Mouse (Mus musculus) stomach, embryonic 16.5 days (tissue): ENCODE results near the gene H2-M3. TPM values are rescaled to one million over a fixed set of nuclear protein-coding genes. Genes with fewer than 3 reads are reported as not detected.
"Not testable (repeated sequence)": the region's sequence is repeated elsewhere in the genome, so short reads cannot be mapped to it uniquely, and the experiment has no call there.

Experiments used
- ATAC-seq: fragments of 200-750 bp; cut with Nextera tagmentation; 2 replicates; pipeline ENCODE4 v1.8.0; 2017; ENCODE audit warnings: moderate number of reproducible peaks, moderate TSS enrichment; ENCODE audit not compliant: insufficient read depth, low FRiP score
- H3K27ac ChIP-seq: fragments of 300-500 bp; sonication (generic); 2 replicates; pipeline ENCODE4 v1.5.1; 2014; ENCODE audit warnings: low read length
- H3K27me3 ChIP-seq: fragments of 300-500 bp; sonication (generic); 2 replicates; pipeline ENCODE4 v1.6.1; 2014; ENCODE audit warnings: low read length, control low read depth, mixed read lengths; ENCODE audit not compliant: control insufficient read depth, insufficient read depth
- H3K36me3 ChIP-seq: fragments of 300-500 bp; sonication (generic); 2 replicates; pipeline ENCODE4 v1.6.1; 2014; ENCODE audit warnings: low read length; ENCODE audit not compliant: control insufficient read depth, insufficient read depth
- H3K4me1 ChIP-seq: fragments of 300-500 bp; sonication (generic); 2 replicates; pipeline ENCODE4 v1.6.1; 2014; ENCODE audit warnings: low read length, control low read depth, mixed read lengths; ENCODE audit not compliant: control insufficient read depth, insufficient read depth
- H3K4me2 ChIP-seq: fragments of 300-500 bp; sonication (generic); 2 replicates; pipeline ENCODE4 v1.6.1; 2014; ENCODE audit warnings: low read depth, low read length, mixed read lengths
- H3K4me3 ChIP-seq: fragments of 300-500 bp; sonication (generic); replicated peaks from 2 replicates; pipeline ENCODE4 v1.5.1; 2014; ENCODE audit warnings: mild to moderate bottlenecking, low read length
- H3K9ac ChIP-seq: fragments of 300-500 bp; sonication (generic); 2 replicates; pipeline ENCODE4 v1.6.1; 2014; ENCODE audit warnings: low read length
- H3K9me3 ChIP-seq: fragments of 300-500 bp; sonication (generic); replicated peaks from 2 replicates; pipeline ENCODE4 v1.6.1; 2016; ENCODE audit warnings: low read length, control low read depth; ENCODE audit not compliant: control insufficient read depth
- WGBS: fragments of 180-500 bp; shearing (Covaris S2); extraction: QIAGEN DNeasy Blood & Tissue Kit; methylation state at CpG from one replicate; pipeline ENCODE4 v1.1.7; 2014; 5-methylcytosine and 5-hydroxymethylcytosine counted together
- polyA plus RNA-seq: library from polyadenylated mRNA; unstranded; fragments of >200 nt; fragmentation: Nextera tagmentation; extraction: Ambion mirVana; gene quantifications from 2 replicates; pipeline ENCODE4 v1.2.1, GENCODE M21; 2015

H2-M3 gene
- 3.2 and 4.0 TPM in 2 replicates for polyA plus RNA-seq

DNA sequence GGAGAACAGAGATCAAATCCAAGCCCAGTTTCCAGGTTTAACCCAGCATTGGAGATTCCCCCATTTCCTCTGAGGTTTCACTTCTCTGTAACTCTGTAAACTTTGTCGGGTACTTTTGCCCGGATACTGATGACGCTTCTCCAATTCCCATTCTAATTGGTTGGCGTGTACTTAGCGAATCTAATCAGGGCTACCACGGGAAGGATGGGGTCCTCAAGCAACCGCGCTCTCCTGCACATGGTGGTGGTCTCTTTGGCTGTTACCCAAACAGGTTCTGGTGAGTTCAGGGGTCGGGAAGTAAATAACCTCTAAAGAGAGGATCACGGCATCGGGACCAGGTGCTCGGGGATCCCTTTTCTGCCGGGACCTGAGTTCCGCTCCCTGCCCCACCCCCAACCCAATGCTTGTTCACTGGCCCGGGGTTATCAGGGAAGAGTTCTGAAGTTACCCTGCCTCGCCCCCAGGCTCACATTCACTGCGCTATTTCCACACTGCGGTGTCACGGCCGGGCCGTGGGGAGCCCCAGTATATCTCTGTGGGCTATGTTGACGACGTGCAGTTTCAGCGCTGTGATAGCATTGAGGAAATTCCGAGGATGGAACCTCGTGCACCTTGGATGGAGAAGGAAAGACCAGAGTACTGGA lies at the start of gene H2-M3:
TSS of gene H2-M3 (plus strand) at position 163 of the 644 bp plus-strand sequence.
- no peaks in the 10 kb centered on the region for H3K27me3 ChIP-seq
- H3K4me1 ChIP-seq = no peaks in the 10 kb centered on the region
- ATAC-seq = peak; percentile 91
- no peaks in the 10 kb centered on the region for H3K36me3 ChIP-seq
- peak within 1 kb of the TSS; percentile 66 for H3K4me3 ChIP-seq
- WGBS = 2% methylated on average over 26 of the region's 26 CpGs
- no peak within 1 kb of the TSS for H3K27ac ChIP-seq
- H3K4me2 ChIP-seq = peak within 1 kb of the TSS; percentile 94
- H3K9me3 ChIP-seq = no peaks in the 10 kb centered on the region
- H3K9ac ChIP-seq = peak within 1 kb of the TSS; percentile 67

DNA sequence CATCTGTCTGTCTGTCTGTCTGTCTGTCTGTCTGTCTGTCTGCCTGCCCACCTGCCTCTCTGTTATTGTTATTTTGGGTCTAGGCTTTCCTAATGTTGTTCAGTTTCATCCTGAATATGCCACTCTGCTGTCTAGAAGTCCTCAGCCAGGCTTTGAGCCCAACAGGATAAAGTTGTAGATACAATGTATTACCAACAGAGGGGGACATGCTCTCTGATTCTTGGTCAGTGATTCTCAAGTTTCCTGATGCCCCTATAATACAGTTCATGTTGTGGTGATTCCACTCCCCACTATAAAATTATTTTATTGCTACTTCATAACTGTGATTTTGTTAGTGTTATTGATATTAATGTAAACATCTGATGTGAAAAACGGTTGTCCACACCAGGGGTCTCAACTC lies 48.1 kb upstream of the H2-M3 start:
- ATAC-seq = no peak
- Histone ChIP-seq H3K4me3 (no peak overlapping the region), H3K9ac (no peak overlapping the region), H3K36me3 (no peaks in the 10 kb centered on the region), H3K4me1 (no peaks in the 10 kb centered on the region), H3K4me2 (no peak overlapping the region), H3K27ac (no peak overlapping the region), H3K9me3 (0 out of 2 replicates have a peak, but pooled peaks cover 3% of the 10 kb centered on the region), H3K27me3 (no peaks in the 10 kb centered on the region)
- 13% methylated on average over 1 of the region's 1 CpGs for WGBS

DNA sequence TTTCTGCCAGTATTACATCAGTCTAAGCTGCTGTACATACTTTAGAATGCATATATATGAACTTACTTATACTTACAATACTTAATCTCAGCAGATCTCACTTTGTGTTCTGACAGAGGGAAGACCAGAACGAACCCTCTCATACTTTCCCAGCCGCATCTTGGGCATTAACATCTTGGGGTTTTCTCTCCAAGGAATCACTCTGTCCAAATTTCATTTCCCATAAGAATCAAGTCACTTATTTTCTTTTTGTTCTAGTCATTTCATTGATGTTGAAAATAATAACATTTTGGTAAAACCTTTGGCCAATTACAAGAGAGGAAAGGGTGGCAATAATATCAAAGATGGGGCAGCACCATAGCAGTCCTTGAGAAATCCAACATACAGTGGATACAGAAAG lies 32.8 kb upstream of the H2-M3 start, which contains the start of gene Olfr97:
TSS of gene Olfr97 (minus strand) at position 101 of the 400 bp plus-strand sequence.
- not testable (repeated sequence) for ATAC-seq, H3K4me2 ChIP-seq, H3K9ac ChIP-seq, H3K27ac ChIP-seq, H3K36me3 ChIP-seq, H3K9me3 ChIP-seq, H3K27me3 ChIP-seq, H3K4me3 ChIP-seq, H3K4me1 ChIP-seq
- 88% methylated on average over 2 of the region's 2 CpGs for WGBS

DNA sequence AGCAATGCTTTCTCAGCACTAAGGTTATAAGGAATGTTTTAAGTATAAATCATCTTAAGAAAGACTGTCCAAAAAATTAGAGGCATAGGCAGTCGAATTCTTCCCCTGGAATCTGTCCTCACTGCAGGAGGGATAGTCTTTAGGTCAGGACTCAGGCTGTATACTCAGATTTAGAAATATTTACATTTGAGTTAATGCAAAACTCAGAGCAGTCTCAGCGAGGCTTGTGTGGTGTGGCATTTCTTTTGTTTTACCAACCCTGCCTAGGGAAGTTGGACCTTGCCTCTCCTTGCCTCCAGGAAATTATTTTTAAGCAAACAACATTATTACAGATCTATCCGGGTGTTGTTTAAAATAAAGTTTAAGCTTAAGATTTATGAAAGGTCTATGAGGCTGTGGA lies 27.8 kb upstream of the H2-M3 start:
- Histone ChIP-seq H3K4me2 (no peak overlapping the region), H3K9ac (no peak overlapping the region), H3K4me3 (no peak overlapping the region), H3K36me3 (no peaks in the 10 kb centered on the region), H3K4me1 (no peaks in the 10 kb centered on the region), H3K27me3 (no peaks in the 10 kb centered on the region), H3K27ac (no peak overlapping the region), H3K9me3 (0 out of 2 replicates have a peak, but pooled peaks cover 6% of the 10 kb centered on the region)
- 11% methylated on average over 3 of the region's 3 CpGs for WGBS
- ATAC-seq = peak; percentile 62; the same call in 1 of the 2 replicates

DNA sequence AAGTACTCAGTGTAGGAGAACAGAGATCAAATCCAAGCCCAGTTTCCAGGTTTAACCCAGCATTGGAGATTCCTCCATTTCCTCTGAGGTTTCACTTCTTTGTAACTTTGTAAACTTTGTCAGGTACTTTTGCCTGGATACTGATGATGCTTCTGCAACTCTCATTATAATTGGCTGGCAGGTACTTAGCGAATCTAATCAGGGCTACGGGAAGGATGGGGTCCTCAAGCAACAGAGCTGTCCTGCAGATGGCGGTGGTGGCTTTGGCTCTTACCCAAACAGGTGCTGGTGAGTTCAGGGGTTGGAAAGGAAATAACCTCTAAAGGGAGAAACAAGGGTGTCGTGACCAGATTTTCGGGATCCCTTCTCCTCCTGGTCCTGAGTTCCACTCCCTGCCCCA lies 23.3 kb upstream of the H2-M3 start:
- Histone ChIP-seq H3K4me2 (no peak overlapping the region), H3K27me3 (no peaks in the 10 kb centered on the region), H3K9me3 (no peaks in the 10 kb centered on the region), H3K27ac (no peak overlapping the region), H3K36me3 (no peaks in the 10 kb centered on the region), H3K9ac (no peak overlapping the region), H3K4me1 (no peaks in the 10 kb centered on the region), H3K4me3 (no peak overlapping the region)
- ATAC-seq = no peak
- WGBS = 32% methylated on average over 5 of the region's 5 CpGs

DNA sequence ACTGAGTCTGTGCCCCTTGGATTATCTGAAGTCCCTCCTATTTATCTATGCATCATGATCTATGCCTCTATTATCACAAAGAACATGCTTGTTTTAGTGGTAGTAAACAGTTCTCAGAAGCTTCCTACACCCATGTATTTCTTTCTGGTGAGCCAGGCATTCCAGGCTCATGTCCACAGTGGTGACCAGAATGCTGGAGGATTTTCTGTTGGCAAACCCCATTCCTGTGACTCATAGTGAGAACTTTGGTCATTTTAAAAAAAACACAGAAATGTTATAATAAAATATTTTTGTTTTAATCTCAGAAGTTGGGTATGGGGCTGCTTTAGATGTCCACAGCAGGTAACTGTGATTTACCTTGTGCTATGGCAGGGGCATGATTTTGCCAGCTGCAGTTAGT lies 20.6 kb upstream of the H2-M3 start:
- H3K27ac ChIP-seq = no peak overlapping the region
- no peaks in the 10 kb centered on the region for H3K27me3 ChIP-seq
- no peaks in the 10 kb centered on the region for H3K9me3 ChIP-seq
- no peak overlapping the region for H3K4me3 ChIP-seq
- no peak overlapping the region for H3K9ac ChIP-seq
- no peaks in the 10 kb centered on the region for H3K36me3 ChIP-seq
- no peaks in the 10 kb centered on the region for H3K4me1 ChIP-seq
- H3K4me2 ChIP-seq = no peak overlapping the region
- ATAC-seq = no peak

DNA sequence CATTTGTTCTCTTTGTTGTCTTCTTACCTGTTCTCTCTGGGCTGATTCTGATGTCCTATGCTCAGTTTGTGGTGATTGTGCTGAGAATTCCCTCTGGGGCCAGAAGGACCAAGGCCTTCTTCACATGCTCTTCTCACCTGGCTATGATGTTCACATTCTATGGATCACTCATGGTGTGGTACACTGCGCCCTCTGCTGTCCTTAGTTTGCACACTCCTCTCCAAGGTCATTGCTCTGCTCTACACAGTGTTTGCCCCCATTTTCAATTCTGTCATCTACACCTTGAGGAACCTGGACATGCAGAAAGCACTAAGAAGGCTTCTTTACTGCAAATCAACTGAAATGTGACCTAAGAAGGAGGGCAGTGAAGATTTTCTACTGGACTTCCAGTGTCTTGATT lies 19.5 kb upstream of the H2-M3 start:
- no peaks in the 10 kb centered on the region for H3K9me3 ChIP-seq

DNA sequence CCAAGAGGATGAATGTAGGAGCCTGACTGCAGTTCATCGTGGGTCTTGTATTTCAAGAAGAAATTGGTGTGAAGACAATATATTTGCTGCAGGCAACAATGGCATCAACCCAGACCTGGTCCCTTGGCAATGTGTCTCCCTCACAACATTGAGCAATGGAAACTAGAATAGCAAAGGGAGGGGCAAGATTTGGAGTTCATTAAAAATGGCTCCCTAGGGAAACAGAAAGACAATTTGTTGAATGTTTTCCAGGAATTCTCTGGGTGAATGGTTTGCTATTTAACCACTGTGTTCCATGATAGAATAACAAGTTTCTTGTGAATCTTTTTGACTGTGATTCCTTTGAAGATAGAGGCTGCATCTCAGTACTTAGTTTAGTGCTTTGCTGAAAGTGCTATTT lies 6.4 kb upstream of the H2-M3 start, which contains the start of gene Olfr98:
TSS of gene Olfr98 (minus strand) at position 124 of the 400 bp plus-strand sequence.
- H3K4me2 ChIP-seq = no peak within 1 kb of the TSS
- WGBS = 90% methylated on average over 1 of the region's 1 CpGs

More for the DNA sequence above, 19.5 kb upstream of the H2-M3 start:
- H3K9ac ChIP-seq = no peak overlapping the region
- ATAC-seq = peak; percentile 50; the same call in 1 of the 2 replicates
- no peaks in the 10 kb centered on the region for H3K4me1 ChIP-seq
- H3K36me3 ChIP-seq = no peaks in the 10 kb centered on the region
- no peak overlapping the region for H3K4me2 ChIP-seq
- H3K4me3 ChIP-seq = no peak overlapping the region
- no peaks in the 10 kb centered on the region for H3K27me3 ChIP-seq
- 12% methylated on average over 1 of the region's 1 CpGs for WGBS
- H3K27ac ChIP-seq = no peak overlapping the region

DNA sequence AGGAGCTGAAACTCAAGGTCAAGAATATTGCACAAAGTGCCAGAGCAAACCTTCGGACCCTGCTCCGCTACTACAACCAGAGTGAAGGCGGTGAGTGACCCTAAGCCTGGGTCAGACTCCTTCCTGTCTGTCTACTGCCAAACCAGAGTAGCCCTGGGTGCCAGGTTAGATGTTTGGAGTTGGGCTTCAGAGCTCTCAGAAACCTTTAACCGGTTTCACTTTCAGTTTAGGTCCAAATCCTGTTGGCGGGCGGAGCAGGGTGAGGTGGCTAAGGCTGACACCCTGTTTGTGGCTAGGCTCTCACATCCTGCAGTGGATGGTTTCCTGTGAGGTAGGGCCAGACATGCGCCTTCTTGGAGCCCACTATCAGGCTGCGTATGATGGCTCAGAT lies 677 bp downstream of the H2-M3 start:
- Histone ChIP-seq H3K9me3 (no peaks in the 10 kb centered on the region), H3K9ac (peak overlapping the region; percentile 67; the same call in 1 of the 2 replicates), H3K27me3 (no peaks in the 10 kb centered on the region), H3K4me3 (peak overlapping the region; percentile 66), H3K4me1 (no peaks in the 10 kb centered on the region), H3K4me2 (peak overlapping the region; percentile 94), H3K36me3 (no peaks in the 10 kb centered on the region), H3K27ac (no peak overlapping the region)
- WGBS = 54% methylated on average over 8 of the region's 8 CpGs
- peak; percentile 45; the same call in 1 of the 2 replicates for ATAC-seq

More for the DNA sequence above, 6.4 kb upstream of the H2-M3 start, which contains the start of gene Olfr98:
- H3K9me3 ChIP-seq = no peaks in the 10 kb centered on the region
- H3K27ac ChIP-seq = no peak within 1 kb of the TSS
- no peak within 1 kb of the TSS for H3K9ac ChIP-seq
- H3K36me3 ChIP-seq = no peaks in the 10 kb centered on the region
- H3K4me3 ChIP-seq = no peak within 1 kb of the TSS
- no peaks in the 10 kb centered on the region for H3K4me1 ChIP-seq
- no peaks in the 10 kb centered on the region for H3K27me3 ChIP-seq
- ATAC-seq = no peak
